Mouse (Mus musculus): ENCODE measurements around the gene Otop2.

The Otop2 gene

GRCm38 (mm10) chr11:115276780-115277603 lies 30.0 kb upstream of the Otop2 start, which contains the start of gene Fdxr:
Gene Fdxr, minus strand, starts transcription at chr11:115277050.
- DNase-seq, result peak; percentile 99

- no peak for DNase-seq
Measured at GRCm38 (mm10) chr11:115277604-115277975, 29.4 kb upstream of the Otop2 start.

GRCm38 (mm10) chr11:115278176-115278575 lies 28.8 kb upstream of the Otop2 start:
- DNase-seq, result no peak

GRCm38 (mm10) chr11:115279726-115280125 lies 27.2 kb upstream of the Otop2 start:
- DNase-seq, result no peak

- DNase-seq, result no peak
Measured at GRCm38 (mm10) chr11:115282295-115282694, 24.7 kb upstream of the Otop2 start.

GRCm38 (mm10) chr11:115282723-115283485 lies 24.1 kb upstream of the Otop2 start:
- DNase-seq, result no peak

GRCm38 (mm10) chr11:115283486-115283765 lies 23.5 kb upstream of the Otop2 start:
- DNase-seq, result no peak

GRCm38 (mm10) chr11:115283891-115284620 lies 22.9 kb upstream of the Otop2 start:
- DNase-seq, result no peak

GRCm38 (mm10) chr11:115285282-115285681 lies 21.7 kb upstream of the Otop2 start:
- DNase-seq, result no peak

- no peak for DNase-seq
Measured at GRCm38 (mm10) chr11:115286201-115286993, 20.6 kb upstream of the Otop2 start.

GRCm38 (mm10) chr11:115287386-115287785 lies 19.6 kb upstream of the Otop2 start:
- DNase-seq, result no peak

- no peak for DNase-seq
Measured at GRCm38 (mm10) chr11:115288305-115288704, 18.7 kb upstream of the Otop2 start.

GRCm38 (mm10) chr11:115289885-115290284 lies 17.1 kb upstream of the Otop2 start:
- no peak for DNase-seq

GRCm38 (mm10) chr11:115290314-115290713 lies 16.6 kb upstream of the Otop2 start:
- DNase-seq, result no peak

- no peak for DNase-seq
Measured at GRCm38 (mm10) chr11:115290919-115291318, 16.0 kb upstream of the Otop2 start.

- DNase-seq, result no peak
Measured at GRCm38 (mm10) chr11:115291503-115291902, 15.5 kb upstream of the Otop2 start.

GRCm38 (mm10) chr11:115292631-115293375 lies 14.2 kb upstream of the Otop2 start:
- DNase-seq, result no peak

GRCm38 (mm10) chr11:115295939-115296338 lies 11.0 kb upstream of the Otop2 start:
- no peak for DNase-seq

GRCm38 (mm10) chr11:115296471-115297210 lies 10.3 kb upstream of the Otop2 start:
- DNase-seq, result no peak

- DNase-seq, result peak; percentile 84
Measured at GRCm38 (mm10) chr11:115297214-115297826, 9.6 kb upstream of the Otop2 start, which contains the start of gene Fads6. Gene Fads6, minus strand, starts transcription at chr11:115297663.

GRCm38 (mm10) chr11:115298160-115298559 lies 8.8 kb upstream of the Otop2 start:
- DNase-seq, result no peak
